Comparison of ENCODE assay signal across 31 mouse cellular contexts in the genomic region with DNA sequence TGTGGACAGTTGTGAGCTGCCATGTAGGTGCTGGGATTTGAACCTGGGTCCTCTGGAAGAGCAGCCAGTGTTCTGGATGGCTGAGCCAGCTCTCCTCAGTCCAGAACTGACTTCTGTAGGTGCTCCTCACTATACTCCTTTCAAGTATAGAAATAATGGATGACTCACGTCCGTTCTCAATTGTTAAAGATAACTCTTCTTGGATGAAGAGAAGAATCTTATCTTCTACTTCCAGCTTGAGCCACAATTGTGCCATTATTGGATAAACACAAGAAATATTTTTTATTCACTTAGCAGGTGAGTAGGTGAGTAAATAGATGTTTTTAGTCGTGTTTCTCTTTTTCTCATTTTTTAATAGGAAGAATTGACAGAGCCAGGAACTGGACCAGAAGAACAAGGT.
"Had no signal": no experiment of that assay in that cellular context is flagged by ENCODE, and none has a peak within 500 bp of the region (broad histone marks: within the 10 kb centered on the region; RNA-seq: fewer than 3 reads in every experiment).

No protein-coding gene starts in this region.

- H3K9ac ChIP-seq: limb, embryonic 12.5 days; limb, embryonic 13.5 days; limb, embryonic 15.5 days; liver, embryonic 12.5 days; liver, embryonic 13.5 days; liver, embryonic 14.5 days; liver, embryonic 15.5 days; liver, postnatal 0 days; lung, embryonic 14.5 days; lung, embryonic 15.5 days; midbrain, embryonic 12.5 days; midbrain, embryonic 13.5 days; midbrain, embryonic 15.5 days had no signal

- H3K36me3 ChIP-seq: limb, embryonic 10.5 days; limb, embryonic 12.5 days; limb, embryonic 13.5 days; limb, embryonic 15.5 days; liver, embryonic 12.5 days; liver, embryonic 13.5 days; liver, embryonic 15.5 days; lung, embryonic 15.5 days; midbrain, embryonic 10.5 days; midbrain, embryonic 12.5 days; midbrain, embryonic 13.5 days; midbrain, embryonic 15.5 days had no signal

- H3K4me1 ChIP-seq: limb, embryonic 10.5 days; limb, embryonic 12.5 days; limb, embryonic 13.5 days; limb, embryonic 15.5 days; liver, embryonic 12.5 days; liver, embryonic 13.5 days; liver, embryonic 15.5 days; lung, embryonic 15.5 days; midbrain, embryonic 10.5 days; midbrain, embryonic 12.5 days; midbrain, embryonic 13.5 days; midbrain, embryonic 15.5 days had no signal

- DNase-seq: left cerebral cortex, postnatal 4 days; liver; liver, embryonic 13.5 days; liver, postnatal 0 days; lung, adult 18-20 months; lung, adult 2 months; lung, embryonic 14.5 days; lung, postnatal 10 days; lung, postnatal 14 days; lung, postnatal 36 days; lung, postnatal 4 days; midbrain, embryonic 14.5 days had no signal

- ATAC-seq: liver, embryonic 12.5 days; liver, postnatal 0 days; lung, postnatal 0 days; midbrain, embryonic 13.5 days; midbrain, embryonic 15.5 days; midbrain, embryonic 16.5 days had no signal

- H3K9me3 ChIP-seq: limb, embryonic 10.5 days; limb, embryonic 12.5 days; limb, embryonic 13.5 days; limb, embryonic 15.5 days; liver, embryonic 12.5 days; liver, embryonic 13.5 days; liver, embryonic 15.5 days; lung, embryonic 15.5 days; megakaryocyte, embryonic 14.5 days; midbrain, embryonic 10.5 days; midbrain, embryonic 12.5 days; midbrain, embryonic 13.5 days; midbrain, embryonic 15.5 days had no signal

- H3K4me3 ChIP-seq: limb, embryonic 10.5 days; limb, embryonic 12.5 days; limb, embryonic 13.5 days; limb, embryonic 15.5 days; liver, embryonic 12.5 days; liver, embryonic 13.5 days; liver, embryonic 15.5 days; lung, embryonic 15.5 days; megakaryocyte, embryonic 14.5 days; midbrain, embryonic 10.5 days; midbrain, embryonic 12.5 days; midbrain, embryonic 13.5 days; midbrain, embryonic 15.5 days; myocyte had no signal

- H3K27ac ChIP-seq: limb, embryonic 10.5 days; limb, embryonic 12.5 days; limb, embryonic 13.5 days; limb, embryonic 15.5 days; liver, embryonic 12.5 days; liver, embryonic 13.5 days; liver, embryonic 14.5 days; liver, embryonic 15.5 days; lung, embryonic 15.5 days; macrophage; midbrain, embryonic 10.5 days; midbrain, embryonic 12.5 days; midbrain, embryonic 13.5 days; midbrain, embryonic 15.5 days had no signal

- H3K4me2 ChIP-seq: limb, embryonic 12.5 days; limb, embryonic 13.5 days; limb, embryonic 15.5 days; liver, embryonic 11.5 days; liver, embryonic 12.5 days; liver, embryonic 13.5 days; liver, embryonic 15.5 days; lung, embryonic 14.5 days; lung, embryonic 15.5 days; midbrain, embryonic 11.5 days; midbrain, embryonic 12.5 days; midbrain, embryonic 13.5 days; midbrain, embryonic 15.5 days had no signal

- H3K27me3 ChIP-seq: limb, embryonic 12.5 days; limb, embryonic 13.5 days; limb, embryonic 15.5 days; liver, embryonic 12.5 days; liver, embryonic 13.5 days; liver, embryonic 15.5 days; lung, embryonic 15.5 days; midbrain, embryonic 12.5 days; midbrain, embryonic 13.5 days; midbrain, embryonic 15.5 days had no signal
